Mouse (Mus musculus): ENCODE data around the gene Wwox. TPM values are rescaled to one million over a fixed set of nuclear protein-coding genes. Genes with fewer than 3 reads are reported as not detected.
A peak's percentile ranks its signal among the peaks of the same experiment; 100 is the strongest.

The Wwox gene
- polyA plus RNA-seq, 1 experiment from 2014 or later, result 8.9 TPM

DNA sequence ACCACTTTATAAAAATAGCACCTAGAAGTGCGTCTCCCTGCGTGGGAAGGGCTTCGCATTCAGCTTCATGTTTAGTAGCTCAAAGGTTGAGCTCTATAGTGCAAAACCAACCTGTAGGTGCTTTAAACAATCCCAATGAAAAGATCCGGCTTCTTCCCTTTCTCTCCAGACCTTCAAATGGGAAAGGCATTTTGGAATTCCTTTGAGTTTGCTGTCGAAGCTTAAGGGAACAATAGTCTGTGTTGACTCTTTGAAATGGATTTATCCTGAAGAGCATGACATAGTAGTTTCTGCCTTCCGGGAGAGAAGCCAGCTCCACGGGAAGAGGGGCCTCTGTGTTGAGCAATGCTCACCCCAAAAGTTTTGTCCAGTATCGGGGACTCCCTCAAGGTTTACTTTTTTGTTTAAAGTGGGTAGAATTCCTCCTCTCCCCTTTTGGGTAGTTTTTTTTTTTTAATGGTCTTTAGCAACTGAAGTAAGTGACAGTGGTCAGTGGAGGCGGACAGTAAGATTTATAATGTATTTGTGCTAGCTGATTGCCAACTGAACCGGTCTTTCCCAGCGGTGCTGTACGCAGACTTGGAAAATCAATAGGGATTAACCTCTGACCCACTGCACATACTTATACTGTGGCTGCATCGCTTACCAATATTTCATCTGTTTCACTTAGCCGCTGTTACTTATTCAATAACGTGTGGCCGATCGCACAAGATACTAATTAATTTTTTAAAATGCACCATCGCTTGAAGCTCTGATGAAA is 312.1 kb downstream of the Wwox start:
- no peak for DNase-seq (ENCODE audit: low spot score)
- H3K9me3 ChIP-seq (replicated peaks; ENCODE audit: control insufficient read depth, low read length), result no peaks in the 10 kb centered on the region
- no peaks in the 10 kb centered on the region for H3K27me3 ChIP-seq (replicated peaks; ENCODE audit: control insufficient read depth, insufficient read depth, low read length)
- H3K27ac ChIP-seq (ENCODE audit: low read depth, low read length), result no peak overlapping the region
- H3K4me3 ChIP-seq (ENCODE audit: low read depth, low read length), result no peak overlapping the region
- no peaks in the 10 kb centered on the region for H3K4me1 ChIP-seq (ENCODE audit: control insufficient read depth, insufficient read depth, low read length)
- WGBS, result 48% methylated on average over 18 of the region's 18 CpGs
- H3K36me3 ChIP-seq (ENCODE audit: control insufficient read depth, insufficient read depth, low read length), result no peaks in the 10 kb centered on the region
- ATAC-seq, result no peak
- H3K9ac ChIP-seq (ENCODE audit: low read length), result no peak overlapping the region
- no peak overlapping the region for H3K4me2 ChIP-seq (ENCODE audit: low read length)

DNA sequence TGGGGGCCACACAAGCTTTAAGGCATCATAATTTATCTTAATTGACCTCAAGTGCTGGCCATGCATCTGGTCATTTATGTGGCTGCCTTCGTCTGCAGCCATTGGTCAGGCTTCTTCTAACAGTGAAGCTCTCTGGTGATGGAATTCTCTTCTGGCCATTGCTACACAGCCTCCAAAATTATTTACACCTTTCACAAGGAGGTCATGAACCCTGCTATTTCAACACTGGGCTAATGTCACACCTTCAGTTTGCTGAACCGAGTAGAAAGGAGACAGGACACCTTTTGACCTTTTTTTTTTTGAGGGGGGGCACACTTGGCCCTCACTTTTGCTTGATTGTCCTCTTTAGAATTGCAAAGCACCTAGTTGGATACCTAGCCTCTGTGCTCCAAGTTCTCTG is 320.2 kb downstream of the Wwox start:
- Histone ChIP-seq H3K27ac (ENCODE audit: low read depth, low read length) (no peak overlapping the region), H3K4me2 (ENCODE audit: low read length) (no peak overlapping the region), H3K36me3 (ENCODE audit: control insufficient read depth, insufficient read depth, low read length) (no peaks in the 10 kb centered on the region), H3K27me3 (replicated peaks; ENCODE audit: control insufficient read depth, insufficient read depth, low read length) (no peaks in the 10 kb centered on the region), H3K9me3 (replicated peaks; ENCODE audit: control insufficient read depth, low read length) (no peaks in the 10 kb centered on the region), H3K4me1 (ENCODE audit: control insufficient read depth, insufficient read depth, low read length) (no peaks in the 10 kb centered on the region), H3K9ac (ENCODE audit: low read length) (no peak overlapping the region), H3K4me3 (ENCODE audit: low read depth, low read length) (no peak overlapping the region)
- DNase-seq (ENCODE audit: low spot score) (no peak), ATAC-seq (no peak)
- WGBS, result 71% methylated on average over 2 of the region's 2 CpGs

DNA sequence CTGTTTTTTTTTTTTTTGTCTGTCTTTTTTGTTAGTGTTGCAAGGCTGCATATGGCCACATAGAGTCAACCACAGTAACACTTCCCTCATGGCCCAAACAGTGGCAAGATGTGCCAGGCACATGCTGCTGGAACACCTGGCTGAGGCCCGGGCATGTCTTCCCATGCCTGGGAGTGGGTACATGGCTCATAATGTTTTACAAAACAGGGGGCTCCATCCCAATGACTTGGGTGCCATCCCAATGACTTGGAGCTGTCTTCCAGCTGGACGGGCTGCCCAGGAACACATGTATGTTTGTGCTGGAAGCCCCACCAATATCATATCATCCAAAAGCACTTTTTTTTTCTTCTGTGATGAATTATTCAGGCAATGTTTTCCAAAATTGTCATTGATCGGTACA is 329.1 kb downstream of the Wwox start:
- no peak for ATAC-seq
- Histone ChIP-seq H3K4me1 (ENCODE audit: control insufficient read depth, insufficient read depth, low read length) (peaks cover 4% of the 10 kb centered on the region), H3K27ac (ENCODE audit: low read depth, low read length) (no peak overlapping the region), H3K9ac (ENCODE audit: low read length) (no peak overlapping the region), H3K27me3 (replicated peaks; ENCODE audit: control insufficient read depth, insufficient read depth, low read length) (no peaks in the 10 kb centered on the region), H3K9me3 (replicated peaks; ENCODE audit: control insufficient read depth, low read length) (no peaks in the 10 kb centered on the region), H3K4me3 (ENCODE audit: low read depth, low read length) (no peak overlapping the region), H3K36me3 (ENCODE audit: control insufficient read depth, insufficient read depth, low read length) (no peaks in the 10 kb centered on the region), H3K4me2 (ENCODE audit: low read length) (no peak overlapping the region)
- 85% methylated on average over 3 of the region's 3 CpGs for WGBS
- no peak for DNase-seq (ENCODE audit: low spot score)

DNA sequence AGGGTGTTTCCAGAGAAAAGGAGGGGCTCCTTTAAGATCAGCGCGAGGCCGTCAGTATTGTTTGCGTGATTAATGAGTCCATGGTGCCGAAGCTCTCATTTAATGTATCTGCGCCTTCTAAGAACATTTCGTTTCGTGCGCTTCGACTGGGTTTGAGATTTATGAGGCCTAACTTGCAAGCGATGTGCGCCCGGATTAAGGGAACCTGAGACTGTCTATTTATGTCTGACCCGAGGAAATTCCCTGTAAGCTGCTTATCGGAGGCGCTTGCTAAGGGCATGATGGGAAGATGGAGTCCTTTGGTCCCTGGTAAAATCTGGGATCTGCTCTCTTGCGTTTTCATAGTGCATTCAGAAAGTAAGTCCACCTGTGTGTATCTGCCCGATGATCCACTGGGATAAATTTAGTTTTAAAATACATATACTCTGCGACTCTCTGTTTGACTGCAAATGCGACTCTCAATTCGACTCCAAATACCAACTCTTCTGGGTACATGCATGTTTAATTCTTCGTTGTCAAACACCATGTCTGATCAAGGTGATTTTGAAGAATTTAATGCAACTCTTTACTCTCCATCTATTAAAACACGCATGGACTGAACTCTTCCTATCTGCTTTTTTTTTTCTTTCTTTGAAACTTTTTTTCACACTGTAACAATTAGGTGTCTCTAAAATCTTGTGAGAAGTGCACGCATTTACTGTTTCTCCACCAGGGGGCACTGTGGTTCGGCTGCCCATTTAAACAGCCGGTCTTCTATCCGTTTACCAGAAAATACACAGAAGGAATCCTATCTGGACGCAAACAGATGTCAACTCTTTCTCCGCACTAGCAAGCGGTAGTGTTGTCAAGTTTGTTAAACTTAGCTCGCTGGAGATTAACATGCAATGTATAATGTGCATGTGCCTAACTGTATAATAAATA is 331.7 kb downstream of the Wwox start:
- peaks cover 11% of the 10 kb centered on the region for H3K4me1 ChIP-seq (ENCODE audit: control insufficient read depth, insufficient read depth, low read length)
- no peak overlapping the region for H3K4me2 ChIP-seq (ENCODE audit: low read length)
- no peak overlapping the region for H3K9ac ChIP-seq (ENCODE audit: low read length)
- DNase-seq (ENCODE audit: low spot score) (peak; percentile 92), ATAC-seq (no peak)
- H3K27me3 ChIP-seq (replicated peaks; ENCODE audit: control insufficient read depth, insufficient read depth, low read length), result peaks cover 3% of the 10 kb centered on the region; the same call in 1 of the 2 replicates
- H3K9me3 ChIP-seq (replicated peaks; ENCODE audit: control insufficient read depth, low read length), result no peaks in the 10 kb centered on the region
- 50% methylated on average over 31 of the region's 31 CpGs for WGBS
- no peaks in the 10 kb centered on the region for H3K36me3 ChIP-seq (ENCODE audit: control insufficient read depth, insufficient read depth, low read length)
- H3K4me3 ChIP-seq (ENCODE audit: low read depth, low read length), result no peak overlapping the region
- H3K27ac ChIP-seq (ENCODE audit: low read depth, low read length), result no peak overlapping the region

DNA sequence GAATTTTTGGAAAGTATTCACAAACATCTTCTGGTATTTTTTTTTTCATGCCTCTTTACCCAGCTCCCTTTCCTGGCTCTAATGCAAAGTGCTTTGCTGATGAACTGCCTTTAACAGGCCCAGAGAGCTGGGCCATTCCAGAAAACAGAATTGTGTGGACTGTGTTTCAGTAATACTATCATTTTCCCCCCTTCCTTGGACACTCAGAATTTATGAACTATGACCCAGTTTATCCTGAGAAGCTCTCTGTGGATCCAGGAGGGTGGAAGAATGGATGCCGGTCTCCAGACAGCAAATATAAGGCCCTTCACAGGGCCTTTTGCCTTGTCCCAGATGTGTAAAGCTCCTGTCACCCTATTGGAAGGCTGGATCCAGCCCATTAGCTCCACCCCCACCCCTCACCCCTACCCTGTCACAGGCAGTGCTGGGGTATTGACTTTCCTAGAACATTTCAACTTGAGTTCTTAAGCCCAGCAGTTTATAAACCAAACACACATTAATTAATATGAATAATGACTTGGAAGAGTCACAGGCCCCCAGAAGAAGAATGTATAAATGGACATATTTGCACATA is 332.9 kb downstream of the Wwox start:
- H3K27me3 ChIP-seq (replicated peaks; ENCODE audit: control insufficient read depth, insufficient read depth, low read length), result peaks cover 3% of the 10 kb centered on the region; the same call in 1 of the 2 replicates
- no peaks in the 10 kb centered on the region for H3K9me3 ChIP-seq (replicated peaks; ENCODE audit: control insufficient read depth, low read length)
- ATAC-seq (no peak), DNase-seq (ENCODE audit: low spot score) (no peak)
- 0 out of 2 replicates have a peak overlapping the region, but pooled peaks have one; percentile 27 for H3K27ac ChIP-seq (ENCODE audit: low read depth, low read length)
- no peaks in the 10 kb centered on the region for H3K36me3 ChIP-seq (ENCODE audit: control insufficient read depth, insufficient read depth, low read length)
- H3K4me1 ChIP-seq (ENCODE audit: control insufficient read depth, insufficient read depth, low read length), result peaks cover 11% of the 10 kb centered on the region
- WGBS, result 53% methylated on average over 1 of the region's 1 CpGs
- no peak overlapping the region for H3K9ac ChIP-seq (ENCODE audit: low read length)
- H3K4me3 ChIP-seq (ENCODE audit: low read depth, low read length), result no peak overlapping the region
- no peak overlapping the region for H3K4me2 ChIP-seq (ENCODE audit: low read length)

DNA sequence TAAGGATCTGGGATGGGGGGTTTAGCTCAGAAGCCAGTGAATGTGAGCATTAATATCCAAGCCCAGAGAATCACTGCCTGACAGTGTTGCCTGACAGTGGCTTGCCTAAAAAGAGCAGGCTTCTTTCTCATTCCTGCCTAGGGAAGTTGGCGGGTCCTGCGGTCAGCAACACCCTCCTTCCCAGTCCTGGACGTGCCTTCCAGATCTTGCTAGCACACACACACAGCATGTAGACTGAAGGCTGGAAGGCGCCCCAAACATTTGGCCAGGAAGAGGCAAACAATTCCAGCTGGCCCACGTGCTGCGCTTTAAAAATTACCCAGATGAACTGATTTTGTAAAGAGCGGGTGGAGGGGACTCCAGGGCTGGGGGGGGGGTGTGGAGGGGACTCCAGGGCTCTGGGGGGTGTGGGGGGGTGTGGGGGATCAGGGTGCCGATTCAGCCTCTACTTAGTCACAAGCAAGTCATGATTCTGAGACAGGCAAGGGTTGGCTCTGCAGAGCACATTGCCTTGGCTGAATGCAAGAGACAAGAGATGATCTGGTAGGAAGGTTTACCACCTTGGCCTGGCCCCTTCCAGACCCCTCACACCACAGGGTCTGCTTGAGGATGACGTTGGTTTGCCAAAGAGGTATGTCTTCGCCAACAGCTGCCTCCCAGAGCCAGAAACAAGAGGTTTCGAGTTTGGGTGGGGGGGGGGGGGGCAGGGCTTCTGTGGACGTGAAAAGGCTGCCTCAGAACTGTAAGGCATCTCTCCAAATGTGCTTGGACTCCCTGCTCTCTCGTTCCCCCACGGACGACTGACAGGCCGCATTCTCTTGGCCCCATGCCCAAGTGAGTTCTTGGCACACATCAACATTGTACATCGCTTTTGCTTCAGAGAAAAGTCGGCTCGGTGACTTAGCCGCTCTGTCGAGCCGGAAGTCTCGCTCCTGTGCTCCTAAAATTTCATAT is 334.3 kb downstream of the Wwox start:
- Histone ChIP-seq H3K4me3 (ENCODE audit: low read depth, low read length) (no peak overlapping the region), H3K9ac (ENCODE audit: low read length) (no peak overlapping the region), H3K9me3 (replicated peaks; ENCODE audit: control insufficient read depth, low read length) (no peaks in the 10 kb centered on the region), H3K4me1 (ENCODE audit: control insufficient read depth, insufficient read depth, low read length) (peaks cover 11% of the 10 kb centered on the region), H3K27me3 (replicated peaks; ENCODE audit: control insufficient read depth, insufficient read depth, low read length) (peaks cover 3% of the 10 kb centered on the region; the same call in 1 of the 2 replicates), H3K36me3 (ENCODE audit: control insufficient read depth, insufficient read depth, low read length) (no peaks in the 10 kb centered on the region), H3K27ac (ENCODE audit: low read depth, low read length) (no peak overlapping the region), H3K4me2 (ENCODE audit: low read length) (no peak overlapping the region; the same call in 1 of the 2 replicates)
- peak; percentile 62 for ATAC-seq
- peak; percentile 85 for DNase-seq (ENCODE audit: low spot score)
- 21% methylated on average over 23 of the region's 23 CpGs for WGBS

DNA sequence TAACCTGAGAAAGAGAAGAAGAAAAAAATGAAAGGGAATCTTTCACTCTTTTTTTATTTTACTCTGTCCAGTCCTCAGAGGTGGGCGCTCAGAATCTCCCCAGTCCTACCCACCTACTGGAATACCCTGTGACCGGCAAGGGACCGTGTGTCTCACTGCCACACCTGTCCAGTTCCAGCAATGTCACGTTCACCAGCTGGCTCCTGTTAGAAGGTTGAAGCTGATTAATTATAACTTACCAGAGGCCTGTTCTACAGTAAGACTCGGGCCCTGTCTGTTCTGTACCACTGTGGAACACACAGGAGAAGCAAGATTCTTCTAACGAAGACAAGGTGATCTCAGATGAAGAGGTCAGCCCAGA is 334.9 kb downstream of the Wwox start:
- H3K36me3 ChIP-seq (ENCODE audit: control insufficient read depth, insufficient read depth, low read length), result no peaks in the 10 kb centered on the region
- H3K9me3 ChIP-seq (replicated peaks; ENCODE audit: control insufficient read depth, low read length), result no peaks in the 10 kb centered on the region
- H3K4me1 ChIP-seq (ENCODE audit: control insufficient read depth, insufficient read depth, low read length), result peaks cover 11% of the 10 kb centered on the region
- 0 out of 2 replicates have a peak, but pooled peaks have one; percentile 19 for ATAC-seq
- no peak overlapping the region for H3K4me2 ChIP-seq (ENCODE audit: low read length)
- H3K9ac ChIP-seq (ENCODE audit: low read length), result no peak overlapping the region
- H3K27me3 ChIP-seq (replicated peaks; ENCODE audit: control insufficient read depth, insufficient read depth, low read length), result peaks cover 3% of the 10 kb centered on the region; the same call in 1 of the 2 replicates
- DNase-seq (ENCODE audit: low spot score), result no peak
- H3K4me3 ChIP-seq (ENCODE audit: low read depth, low read length), result no peak overlapping the region
- WGBS, result 79% methylated on average over 6 of the region's 6 CpGs
- no peak overlapping the region for H3K27ac ChIP-seq (ENCODE audit: low read depth, low read length)

DNA sequence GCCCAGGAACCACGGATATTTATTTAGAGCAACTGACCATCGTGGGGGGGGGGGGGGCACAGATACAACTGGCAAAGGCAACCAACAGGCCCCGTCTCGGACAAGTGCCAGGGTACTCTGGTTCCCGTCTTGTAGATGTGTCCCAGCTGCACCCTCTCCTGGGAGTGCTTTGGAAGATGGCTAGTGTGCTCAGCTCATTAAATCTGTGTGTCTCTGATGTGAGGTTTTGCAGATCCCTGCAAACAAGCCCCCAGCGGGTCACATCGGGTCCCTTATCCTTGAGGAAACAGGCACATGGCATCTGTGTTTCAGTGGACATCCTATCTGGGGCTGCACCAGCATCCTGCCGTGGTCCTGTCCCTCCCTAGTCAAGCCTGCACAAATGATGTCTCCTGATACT is 336.1 kb downstream of the Wwox start:
- Histone ChIP-seq H3K4me2 (ENCODE audit: low read length) (no peak overlapping the region), H3K4me1 (ENCODE audit: control insufficient read depth, insufficient read depth, low read length) (peaks cover 11% of the 10 kb centered on the region)
- ATAC-seq, result no peak

More for the DNA sequence above, 336.1 kb downstream of the Wwox start:
- DNase-seq (ENCODE audit: low spot score), result no peak
- H3K36me3 ChIP-seq (ENCODE audit: control insufficient read depth, insufficient read depth, low read length), result no peaks in the 10 kb centered on the region
- 88% methylated on average over 8 of the region's 8 CpGs for WGBS
- H3K27me3 ChIP-seq (replicated peaks; ENCODE audit: control insufficient read depth, insufficient read depth, low read length), result peaks cover 3% of the 10 kb centered on the region; the same call in 1 of the 2 replicates
- no peak overlapping the region for H3K27ac ChIP-seq (ENCODE audit: low read depth, low read length)
- H3K9ac ChIP-seq (ENCODE audit: low read length), result no peak overlapping the region
- no peak overlapping the region for H3K4me3 ChIP-seq (ENCODE audit: low read depth, low read length)
- no peaks in the 10 kb centered on the region for H3K9me3 ChIP-seq (replicated peaks; ENCODE audit: control insufficient read depth, low read length)
